23 mouse cellular contexts compared by ENCODE assay signal in genomic region chr16:44501783-44502182, GRCm38 (mm10). TPM values are rescaled to one million over a fixed set of nuclear protein-coding genes. Genes with fewer than 3 reads are reported as not detected.
DNase-seq lines count a peak whose midpoint lies in the region; ATAC-seq and TF ChIP-seq lines count a peak whose summit lies in the region.
"Had no signal": no experiment of that assay in that cellular context is flagged by ENCODE, and none has a peak within 500 bp of the region (broad histone marks: within the 10 kb centered on the region; RNA-seq: fewer than 3 reads in every experiment).

No protein-coding gene starts in this region.

- peaks cover 38% of the 10 kb centered on the region for H3K4me1 ChIP-seq in cerebellum, adult 2 months (ENCODE audit: control insufficient read depth, insufficient read depth, low read length)
- no peaks in the 10 kb centered on the region for H3K4me1 ChIP-seq in hindbrain, postnatal 0 days (ENCODE audit: insufficient read depth, low read length)
- H3K4me1 ChIP-seq in hindbrain, embryonic 13.5 days (replicated peaks), result peaks cover 7% of the 10 kb centered on the region; the same call in 1 of the 2 replicates
- no peaks in the 10 kb centered on the region for H3K4me1 ChIP-seq in midbrain, embryonic 12.5 days
- no peaks in the 10 kb centered on the region for H3K4me1 ChIP-seq in midbrain, embryonic 16.5 days (ENCODE audit: control insufficient read depth, insufficient read depth, low read length)
- H3K4me1 ChIP-seq in testis, adult 2 months (ENCODE audit: control insufficient read depth, insufficient read depth, low read length), result peaks cover 6% of the 10 kb centered on the region; the same call in 1 of the 2 replicates

- TF ChIP-seq POLR2A in cerebellum, adult 2 months (IDR thresholded peaks at IDR 0.05; ENCODE audit: borderline replicate concordance, insufficient read depth, low read length), result no peak
- TF ChIP-seq POLR2A in testis, adult 2 months (IDR thresholded peaks at IDR 0.05; ENCODE audit: control insufficient read depth, low read depth, low read length), result no peak

- no peaks in the 10 kb centered on the region for H3K9me3 ChIP-seq in hindbrain, postnatal 0 days (ENCODE audit: low read length)
- no peaks in the 10 kb centered on the region for H3K9me3 ChIP-seq in hindbrain, embryonic 13.5 days
- H3K9me3 ChIP-seq in midbrain, embryonic 12.5 days, result no peaks in the 10 kb centered on the region
- no peaks in the 10 kb centered on the region for H3K9me3 ChIP-seq in midbrain, embryonic 16.5 days (replicated peaks; ENCODE audit: control insufficient read depth, low read length, poor library complexity, severe bottlenecking)
- H3K9me3 ChIP-seq: embryonic facial prominence, embryonic 15.5 days had no signal

- no peak for TF ChIP-seq CTCF in cerebellum, adult 2 months (IDR thresholded peaks at IDR 0.05; ENCODE audit: borderline replicate concordance, insufficient read depth, low read depth, low read length)
- no peak for TF ChIP-seq CTCF in hindbrain, postnatal 0 days (IDR thresholded peaks at IDR 0.05; ENCODE audit: low read depth)
- TF ChIP-seq CTCF in testis, adult 2 months (IDR thresholded peaks at IDR 0.05; ENCODE audit: control insufficient read depth, insufficient read depth, insufficient replicate concordance, low read depth, low read length), result no peak

- no peak for ATAC-seq in hindbrain, postnatal 0 days
- no peak for ATAC-seq in hindbrain, embryonic 13.5 days (ENCODE audit: low FRiP score)
- ATAC-seq in midbrain, embryonic 12.5 days (ENCODE audit: low FRiP score, low read depth), result no peak
- ATAC-seq in midbrain, embryonic 16.5 days, result no peak
- ATAC-seq: CD4-positive, CD25-positive, alpha-beta regulatory T cell, adult 4 months had no signal

- peaks cover 31% of the 10 kb centered on the region; the same call in 1 of the 2 replicates for H3K36me3 ChIP-seq in hindbrain, postnatal 0 days (ENCODE audit: insufficient read depth, low read length)
- H3K36me3 ChIP-seq in hindbrain, embryonic 13.5 days, result peaks cover 69% of the 10 kb centered on the region
- peaks cover 96% of the 10 kb centered on the region for H3K36me3 ChIP-seq in midbrain, embryonic 12.5 days
- H3K36me3 ChIP-seq in midbrain, embryonic 16.5 days (ENCODE audit: control insufficient read depth, insufficient read depth, low read length), result peaks cover 5% of the 10 kb centered on the region; the same call in 1 of the 2 replicates
- no peaks in the 10 kb centered on the region for H3K36me3 ChIP-seq in testis, adult 2 months (ENCODE audit: control insufficient read depth, insufficient read depth, low read length)

- peak overlapping the region; percentile 15 for H3K27ac ChIP-seq in cerebellum, adult 2 months (ENCODE audit: insufficient read depth, low read length)
- peak overlapping the region; percentile 36; the same call in 1 of the 2 replicates for H3K27ac ChIP-seq in hindbrain, postnatal 0 days
- H3K27ac ChIP-seq in hindbrain, embryonic 13.5 days, result no peak overlapping the region
- H3K27ac ChIP-seq in midbrain, embryonic 12.5 days (replicated peaks), result 0 out of 2 replicates have a peak overlapping the region, but pooled peaks have one; percentile 20
- H3K27ac ChIP-seq in midbrain, embryonic 16.5 days (ENCODE audit: low read length), result no peak overlapping the region
- no peak overlapping the region for H3K27ac ChIP-seq in testis, adult 2 months (ENCODE audit: control insufficient read depth, insufficient read depth, low read depth, low read length)
- H3K27ac ChIP-seq: embryonic facial prominence, embryonic 13.5 days; forebrain, embryonic 10.5 days; forebrain, embryonic 12.5 days had no signal

- H3K27me3 ChIP-seq in cerebellum, adult 2 months (ENCODE audit: control insufficient read depth, insufficient read depth, low read length), result no peaks in the 10 kb centered on the region
- no peaks in the 10 kb centered on the region for H3K27me3 ChIP-seq in hindbrain, postnatal 0 days (ENCODE audit: insufficient read depth, low read length)
- no peaks in the 10 kb centered on the region for H3K27me3 ChIP-seq in hindbrain, embryonic 13.5 days
- H3K27me3 ChIP-seq in midbrain, embryonic 12.5 days, result no peaks in the 10 kb centered on the region
- no peaks in the 10 kb centered on the region for H3K27me3 ChIP-seq in midbrain, embryonic 16.5 days (ENCODE audit: control insufficient read depth, insufficient read depth, low read depth, low read length)
- H3K27me3 ChIP-seq in testis, adult 2 months (ENCODE audit: control insufficient read depth, insufficient read depth, low read length), result no peaks in the 10 kb centered on the region
- H3K27me3 ChIP-seq: CH12.LX; embryonic facial prominence, embryonic 13.5 days; embryonic facial prominence, embryonic 15.5 days; forebrain, embryonic 12.5 days had no signal

- no peak overlapping the region for H3K9ac ChIP-seq in hindbrain, postnatal 0 days (replicated peaks; ENCODE audit: low read length)
- H3K9ac ChIP-seq in hindbrain, embryonic 13.5 days, result no peak overlapping the region
- no peak overlapping the region for H3K9ac ChIP-seq in midbrain, embryonic 12.5 days (replicated peaks)
- H3K9ac ChIP-seq in midbrain, embryonic 16.5 days (ENCODE audit: low read depth, low read length), result no peak overlapping the region
- H3K9ac ChIP-seq: embryonic facial prominence, embryonic 13.5 days; embryonic facial prominence, embryonic 15.5 days; forebrain, embryonic 12.5 days had no signal

- WGBS in cerebellum, adult 2 months, result 34% methylated on average over 10 of the region's 10 CpGs
- whole genome bisulfite sequencing in hindbrain, postnatal 0 days, result 82% methylated on average over 10 of the region's 10 CpGs
- 92% methylated on average over 10 of the region's 10 CpGs for WGBS in hindbrain, embryonic 13.5 days
- WGBS in midbrain, embryonic 12.5 days, result 92% methylated on average over 10 of the region's 10 CpGs
- WGBS in midbrain, embryonic 16.5 days, result 93% methylated on average over 10 of the region's 10 CpGs

- no peak overlapping the region for H3K4me3 ChIP-seq in cerebellum, adult 2 months (replicated peaks; ENCODE audit: insufficient read depth, low read depth, low read length)
- H3K4me3 ChIP-seq in hindbrain, postnatal 0 days (ENCODE audit: low read length), result no peak overlapping the region
- no peak overlapping the region for H3K4me3 ChIP-seq in hindbrain, embryonic 13.5 days
- no peak overlapping the region for H3K4me3 ChIP-seq in midbrain, embryonic 12.5 days
- H3K4me3 ChIP-seq in midbrain, embryonic 16.5 days (ENCODE audit: low read depth, low read length), result no peak overlapping the region
- peak overlapping the region; percentile 76 for H3K4me3 ChIP-seq in testis, adult 2 months (ENCODE audit: control insufficient read depth, low read depth, low read length)
- H3K4me3 ChIP-seq: embryonic facial prominence, embryonic 13.5 days; embryonic facial prominence, embryonic 15.5 days; erythroblast, embryonic 14.5 days; forebrain, embryonic 10.5 days; forebrain, embryonic 12.5 days had no signal

- no peak overlapping the region for H3K4me2 ChIP-seq in hindbrain, postnatal 0 days (ENCODE audit: low read depth, low read length)
- no peak overlapping the region for H3K4me2 ChIP-seq in hindbrain, embryonic 13.5 days
- no peak overlapping the region for H3K4me2 ChIP-seq in midbrain, embryonic 12.5 days (replicated peaks)
- no peak overlapping the region for H3K4me2 ChIP-seq in midbrain, embryonic 16.5 days (ENCODE audit: low read length)
- H3K4me2 ChIP-seq: embryonic facial prominence, embryonic 13.5 days; embryonic facial prominence, embryonic 15.5 days; forebrain, embryonic 12.5 days had no signal

- DNase-seq in cerebellum, adult 2 months, result peak in 1 of 2 experiments; percentile 43
- DNase-seq in cerebellum, adult 8-10 months, result no peak
- DNase-seq in hindbrain, postnatal 0 days (ENCODE audit: low spot score), result no peak
- DNase-seq in testis, postnatal 14 days (ENCODE audit: low spot score), result no peak
- DNase-seq: adrenal gland, adult 2 months; adrenal gland, postnatal 10 days; adrenal gland, postnatal 25 days; B cell, adult 2 months; cerebellum, adult 11 months; embryo, embryonic 11 days had no signal

RNA-seq across cellular contexts. Expression of gene Boc, which starts 56.9 kb away (rescaled TPM):
- 37.9 and 43.6 TPM in 2 replicates for polyA plus RNA-seq in cerebellum, adult 2 months (2012; rRNA removed)
- total RNA-seq in hindbrain, postnatal 0 days (2014; rRNA removed), result 43.9 and 45.5 TPM in 2 replicates
- 6.8 and 8.1 TPM in 2 replicates for polyA plus RNA-seq in hindbrain, postnatal 0 days (2015; fragmentation: Nextera tagmentation; extraction: Ambion mirVana)
- polyA plus RNA-seq in hindbrain, embryonic 13.5 days (2015; fragmentation: Nextera tagmentation; extraction: Ambion mirVana), result 14.0 and 17.2 TPM in 2 replicates
- 52.4 and 67.7 TPM in 2 replicates for polyA plus RNA-seq in midbrain, embryonic 12.5 days (2016; fragmentation: Nextera tagmentation; extraction: Ambion mirVana)
- polyA plus RNA-seq in midbrain, embryonic 16.5 days (2015; fragmentation: Nextera tagmentation; extraction: Ambion mirVana), result 7.3 and 10.5 TPM in 2 replicates
- 2.7 and 3.3 TPM in 2 replicates for polyA plus RNA-seq in testis, adult 2 months (2012; rRNA removed)
- total RNA-seq: common myeloid progenitor, adult 5-6 weeks; MEL had no signal
- polyA plus RNA-seq: erythroblast, embryonic 14.5 days had no signal

Comparison
In these comparisons a context has a peak if more than half of its experiments do, and no peak if none do; other contexts are left out.
1. H3K27ac ChIP-seq: peak in cerebellum, adult 2 months (single experiment), hindbrain, postnatal 0 days (single experiment) and midbrain, embryonic 12.5 days (single experiment); none in hindbrain, embryonic 13.5 days (single experiment), midbrain, embryonic 16.5 days (single experiment) and testis, adult 2 months (single experiment).